Mouse (Mus musculus): Measurements from ENCODE around the gene Slc6a18. TPM values are rescaled to one million over a fixed set of nuclear protein-coding genes. Genes with fewer than 3 reads are reported as not detected.
A peak's percentile ranks its signal among the peaks of the same experiment; 100 is the strongest.

Slc6a18 gene
- polyA plus RNA-seq, 1 experiment from 2014 or later: not detected

- peaks cover 20% of the 10 kb centered on the region for H3K4me1 ChIP-seq
- no peaks in the 10 kb centered on the region for H3K9me3 ChIP-seq (replicated peaks)
- 86% methylated on average over 3 of the region's 3 CpGs for WGBS (ENCODE audit: insufficient replicate concordance)
- no peaks in the 10 kb centered on the region for H3K36me3 ChIP-seq
- peaks cover 15% of the 10 kb centered on the region; the same call in 1 of the 2 replicates for H3K27me3 ChIP-seq (replicated peaks)
- H3K4me2 ChIP-seq: no peak overlapping the region
- H3K4me3 ChIP-seq: no peak overlapping the region
- H3K9ac ChIP-seq: no peak overlapping the region
- no peak overlapping the region for H3K27ac ChIP-seq
- ATAC-seq: no peak
Measured at GRCm38 (mm10) chr13:73631837-73632236, 46.0 kb downstream of the Slc6a18 start.

- WGBS (ENCODE audit: insufficient replicate concordance): 51% methylated on average over 11 of the region's 11 CpGs
- H3K9ac ChIP-seq: no peak overlapping the region
- H3K9me3 ChIP-seq (replicated peaks): no peaks in the 10 kb centered on the region
- H3K4me2 ChIP-seq: no peak overlapping the region
- H3K36me3 ChIP-seq: no peaks in the 10 kb centered on the region
- no peak for ATAC-seq
- H3K27me3 ChIP-seq (replicated peaks): peaks cover 15% of the 10 kb centered on the region
- peaks cover 28% of the 10 kb centered on the region for H3K4me1 ChIP-seq
- no peak overlapping the region for H3K4me3 ChIP-seq
- H3K27ac ChIP-seq: no peak overlapping the region
Measured at GRCm38 (mm10) chr13:73628586-73629113, 49.2 kb downstream of the Slc6a18 start.

GRCm38 (mm10) chr13:73626745-73627549 lies 50.9 kb downstream of the Slc6a18 start, which contains the start of gene Tert:
Gene Tert, plus strand, starts transcription at chr13:73626911.
- WGBS (ENCODE audit: insufficient replicate concordance): 14% methylated on average over 47 of the region's 47 CpGs
- H3K27me3 ChIP-seq (replicated peaks): peaks cover 15% of the 10 kb centered on the region

GRCm38 (mm10) chr13:73626410-73626744 lies 51.4 kb downstream of the Slc6a18 start:
- peaks cover 15% of the 10 kb centered on the region for H3K27me3 ChIP-seq (replicated peaks)
- H3K4me3 ChIP-seq: peak overlapping the region; percentile 55
- H3K9ac ChIP-seq: no peak overlapping the region
- H3K4me1 ChIP-seq: peaks cover 28% of the 10 kb centered on the region
- H3K36me3 ChIP-seq: peaks cover 7% of the 10 kb centered on the region
- peak; percentile 33; the same call in 1 of the 2 replicates for ATAC-seq
- WGBS (ENCODE audit: insufficient replicate concordance): 49% methylated on average over 6 of the region's 6 CpGs
- peak overlapping the region; percentile 74 for H3K4me2 ChIP-seq
- H3K27ac ChIP-seq: no peak overlapping the region
- H3K9me3 ChIP-seq (replicated peaks): no peaks in the 10 kb centered on the region

More at GRCm38 (mm10) chr13:73626745-73627549, 50.9 kb downstream of the Slc6a18 start, which contains the start of gene Tert:
- no peak within 1 kb of the TSS for H3K27ac ChIP-seq
- H3K4me2 ChIP-seq: peak within 1 kb of the TSS; percentile 74
- H3K9me3 ChIP-seq (replicated peaks): no peaks in the 10 kb centered on the region
- peaks cover 28% of the 10 kb centered on the region for H3K4me1 ChIP-seq
- ATAC-seq: peak; percentile 60
- H3K4me3 ChIP-seq: peak within 1 kb of the TSS; percentile 55
- H3K9ac ChIP-seq: peak within 1 kb of the TSS; percentile 49
- H3K36me3 ChIP-seq: peaks cover 2% of the 10 kb centered on the region; the same call in 1 of the 2 replicates

GRCm38 (mm10) chr13:73620637-73621036 lies 57.2 kb downstream of the Slc6a18 start:
- Histone ChIP-seq H3K4me2 (no peak overlapping the region), H3K9me3 (replicated peaks) (no peaks in the 10 kb centered on the region), H3K36me3 (peaks cover 62% of the 10 kb centered on the region), H3K4me1 (no peaks in the 10 kb centered on the region), H3K27ac (no peak overlapping the region), H3K27me3 (replicated peaks) (no peaks in the 10 kb centered on the region), H3K9ac (no peak overlapping the region), H3K4me3 (no peak overlapping the region)
- no peak for ATAC-seq
- WGBS (ENCODE audit: insufficient replicate concordance): 59% methylated on average over 6 of the region's 6 CpGs

GRCm38 (mm10) chr13:73618406-73618805 lies 59.4 kb downstream of the Slc6a18 start:
- Histone ChIP-seq H3K27me3 (replicated peaks) (no peaks in the 10 kb centered on the region), H3K27ac (no peak overlapping the region), H3K4me1 (no peaks in the 10 kb centered on the region), H3K4me3 (no peak overlapping the region), H3K36me3 (peaks cover 85% of the 10 kb centered on the region), H3K9ac (no peak overlapping the region), H3K4me2 (no peak overlapping the region), H3K9me3 (replicated peaks) (no peaks in the 10 kb centered on the region)
- 75% methylated on average over 5 of the region's 5 CpGs for WGBS (ENCODE audit: insufficient replicate concordance)
- ATAC-seq: no peak

Other genes starting within 250 kb of the Slc6a18 start
- gene Lpcat1, start 210.8 kb downstream of the Slc6a18 start, polyA plus RNA-seq (2016; fragmentation: Nextera tagmentation; extraction: Ambion mirVana): 108 and 113 TPM in 2 replicates
- 0.97 and 1.3 TPM in 2 replicates for gene Slc6a3, start 141.3 kb downstream of the Slc6a18 start, polyA plus RNA-seq (2016; fragmentation: Nextera tagmentation; extraction: Ambion mirVana)
- gene Clptm1l, start 74.0 kb downstream of the Slc6a18 start, polyA plus RNA-seq (2016; fragmentation: Nextera tagmentation; extraction: Ambion mirVana): 116 and 124 TPM in 2 replicates
- gene Tert, start 51.1 kb downstream of the Slc6a18 start, polyA plus RNA-seq (2016; fragmentation: Nextera tagmentation; extraction: Ambion mirVana): 1.3 and 1.4 TPM in 2 replicates
- gene Slc6a19, start 26.8 kb upstream of the Slc6a18 start, polyA plus RNA-seq (2016; fragmentation: Nextera tagmentation; extraction: Ambion mirVana): 0.45 and 0.47 TPM in 2 replicates
- gene Slc12a7, start 55.1 kb upstream of the Slc6a18 start, polyA plus RNA-seq (2016; fragmentation: Nextera tagmentation; extraction: Ambion mirVana): 10.8 and 11.1 TPM in 2 replicates
- 0.21 and 0.42 TPM in 2 replicates for gene Nkd2, start 169.6 kb upstream of the Slc6a18 start, polyA plus RNA-seq (2016; fragmentation: Nextera tagmentation; extraction: Ambion mirVana)